Mouse (Mus musculus) E14TG2a.4 (cell line): ENCODE data around the gene Arhgef2.
A peak's percentile ranks its signal among the peaks of the same experiment; 100 is the strongest.

Source experiments
- H3K27me3 ChIP-seq: 2 replicates; pipeline ENCODE4 v1.6.1; 2014; ENCODE audit warnings: low read length, control low read depth; ENCODE audit not compliant: insufficient read depth
- H3K36me3 ChIP-seq: 2 replicates; pipeline ENCODE4 v1.6.1; 2014; ENCODE audit warnings: low read length, control low read depth; ENCODE audit not compliant: insufficient read depth
- H3K4me1 ChIP-seq: replicated peaks from 2 replicates; pipeline ENCODE4 v1.6.1; 2014; ENCODE audit warnings: low read depth, low read length, control low read depth
- H3K4me3 ChIP-seq: replicated peaks from 2 replicates; pipeline ENCODE4 v1.5.1; 2014; ENCODE audit warnings: mild to moderate bottlenecking, low read length
- H3K9me3 ChIP-seq: 2 replicates; pipeline ENCODE4 v1.6.1; 2014; ENCODE audit warnings: low read length, control low read depth
- CTCF ChIP-seq: conservative IDR thresholded peaks from 2 replicates; pipeline ENCODE4 v1.5.1; 2014; ENCODE audit warnings: low read length
- NANOG ChIP-seq: IDR thresholded peaks from 2 replicates; pipeline ENCODE4 v1.6.1; 2014; ENCODE audit warnings: borderline replicate concordance, low read length, mixed read lengths
- POU5F1 ChIP-seq: IDR thresholded peaks from 2 replicates; pipeline ENCODE4 v1.6.1; 2014; ENCODE audit warnings: low read length, borderline replicate concordance

Gene Arhgef2

GRCm38 (mm10) chr3:88636555-88636986, 30.8 kb downstream of the Arhgef2 start:
- peaks cover 60% of the 10 kb centered on the region for H3K4me1 ChIP-seq
- TF ChIP-seq CTCF (no peak), POU5F1 (no peak), NANOG (no peak)
- H3K27me3 ChIP-seq, result no peaks in the 10 kb centered on the region
- H3K9me3 ChIP-seq, result no peaks in the 10 kb centered on the region
- H3K36me3 ChIP-seq, result peaks cover 99% of the 10 kb centered on the region
- H3K4me3 ChIP-seq, result no peak overlapping the region

- H3K9me3 ChIP-seq, result no peaks in the 10 kb centered on the region
- H3K4me1 ChIP-seq, result peaks cover 60% of the 10 kb centered on the region
- TF ChIP-seq CTCF (no peak), POU5F1 (no peak), NANOG (no peak)
Observed at GRCm38 (mm10) chr3:88637134-88637533, 31.4 kb downstream of the Arhgef2 start.

GRCm38 (mm10) chr3:88639239-88639638, 33.5 kb downstream of the Arhgef2 start:
- peaks cover 61% of the 10 kb centered on the region for H3K4me1 ChIP-seq
- TF ChIP-seq CTCF (no peak), POU5F1 (no peak), NANOG (no peak)
- H3K27me3 ChIP-seq, result no peaks in the 10 kb centered on the region
- no peak overlapping the region for H3K4me3 ChIP-seq
- H3K36me3 ChIP-seq, result peaks cover 99% of the 10 kb centered on the region
- H3K9me3 ChIP-seq, result no peaks in the 10 kb centered on the region

More at GRCm38 (mm10) chr3:88637134-88637533, 31.4 kb downstream of the Arhgef2 start:
- Histone ChIP-seq H3K4me3 (no peak overlapping the region), H3K27me3 (no peaks in the 10 kb centered on the region), H3K36me3 (peaks cover 99% of the 10 kb centered on the region)

GRCm38 (mm10) chr3:88640676-88641075, 34.9 kb downstream of the Arhgef2 start:
- H3K27me3 ChIP-seq, result no peaks in the 10 kb centered on the region

GRCm38 (mm10) chr3:88643078-88643477, 37.3 kb downstream of the Arhgef2 start:
- H3K36me3 ChIP-seq, result peaks cover 99% of the 10 kb centered on the region
- H3K4me1 ChIP-seq, result peaks cover 70% of the 10 kb centered on the region
- TF ChIP-seq NANOG, result no peak
- no peak for TF ChIP-seq POU5F1
- TF ChIP-seq CTCF, result no peak
- H3K27me3 ChIP-seq, result no peaks in the 10 kb centered on the region
- H3K4me3 ChIP-seq, result peak overlapping the region; percentile 72
- H3K9me3 ChIP-seq, result no peaks in the 10 kb centered on the region

More at GRCm38 (mm10) chr3:88640676-88641075, 34.9 kb downstream of the Arhgef2 start:
- no peaks in the 10 kb centered on the region for H3K9me3 ChIP-seq
- peaks cover 99% of the 10 kb centered on the region for H3K36me3 ChIP-seq
- peaks cover 61% of the 10 kb centered on the region for H3K4me1 ChIP-seq
- TF ChIP-seq CTCF, result peak; percentile 55
- TF ChIP-seq POU5F1, result no peak
- no peak overlapping the region for H3K4me3 ChIP-seq

DNA sequence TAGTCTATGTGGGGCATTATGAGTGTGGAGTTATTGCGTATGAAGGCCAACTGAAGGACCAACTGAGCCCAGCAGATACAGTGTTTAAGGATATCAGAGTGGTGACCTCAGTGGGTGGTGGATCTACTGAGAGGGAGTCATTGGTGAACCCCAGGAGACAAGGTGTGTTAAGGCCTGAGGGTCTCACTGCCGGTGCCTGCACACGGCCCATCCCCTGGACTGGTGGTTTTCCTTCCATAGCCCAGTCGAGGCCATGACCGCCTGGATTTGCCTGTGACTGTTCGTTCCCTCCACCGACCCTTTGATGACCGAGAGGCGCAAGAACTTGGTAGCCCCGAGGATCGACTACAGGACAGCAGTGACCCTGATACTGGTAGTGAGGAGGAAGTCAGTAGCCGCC, 40.2 kb downstream of the Arhgef2 start:
- TF ChIP-seq CTCF (no peak), NANOG (no peak), POU5F1 (no peak)
- no peaks in the 10 kb centered on the region for H3K27me3 ChIP-seq
- peaks cover 98% of the 10 kb centered on the region for H3K4me1 ChIP-seq
- H3K36me3 ChIP-seq, result peaks cover 78% of the 10 kb centered on the region
- H3K4me3 ChIP-seq, result peak overlapping the region; percentile 39
- H3K9me3 ChIP-seq, result no peaks in the 10 kb centered on the region

- H3K4me3 ChIP-seq, result peak overlapping the region; percentile 39
- peaks cover 72% of the 10 kb centered on the region for H3K36me3 ChIP-seq
- peaks cover 100% of the 10 kb centered on the region for H3K4me1 ChIP-seq
- no peaks in the 10 kb centered on the region for H3K9me3 ChIP-seq
- TF ChIP-seq CTCF (no peak), POU5F1 (no peak), NANOG (peak; percentile 39; the same call in 1 of the 2 replicates)
- H3K27me3 ChIP-seq, result no peaks in the 10 kb centered on the region
Observed at GRCm38 (mm10) chr3:88646426-88646995, 40.7 kb downstream of the Arhgef2 start.

DNA sequence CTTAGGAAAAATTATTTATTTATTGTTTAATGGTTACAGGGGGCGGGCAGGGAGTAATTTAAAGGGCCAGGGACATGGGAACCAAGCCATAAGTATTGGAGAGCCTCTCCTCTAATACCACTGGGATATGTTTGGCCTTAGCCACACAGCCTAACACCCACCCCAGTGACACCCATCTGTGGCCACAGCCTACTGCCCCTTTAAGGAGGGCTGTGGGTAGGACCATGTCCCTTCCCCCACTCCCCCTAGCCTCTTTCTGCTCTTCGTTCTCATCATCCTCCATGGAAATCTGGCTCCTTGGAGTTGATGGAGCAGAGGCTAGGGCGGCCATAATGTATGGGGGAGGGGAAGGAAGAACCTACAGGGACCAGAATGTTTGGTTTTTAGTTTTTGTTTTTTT, 41.3 kb downstream of the Arhgef2 start:
- Histone ChIP-seq H3K27me3 (no peaks in the 10 kb centered on the region), H3K4me1 (peaks cover 100% of the 10 kb centered on the region), H3K9me3 (no peaks in the 10 kb centered on the region), H3K36me3 (peaks cover 66% of the 10 kb centered on the region), H3K4me3 (peak overlapping the region; percentile 39)
- no peak for TF ChIP-seq NANOG
- no peak for TF ChIP-seq POU5F1
- no peak for TF ChIP-seq CTCF

GRCm38 (mm10) chr3:88647779-88648413, 42.1 kb downstream of the Arhgef2 start:
- Histone ChIP-seq H3K4me3 (no peak overlapping the region), H3K9me3 (no peaks in the 10 kb centered on the region), H3K4me1 (peaks cover 100% of the 10 kb centered on the region), H3K27me3 (no peaks in the 10 kb centered on the region), H3K36me3 (peaks cover 58% of the 10 kb centered on the region)
- TF ChIP-seq NANOG (no peak), POU5F1 (no peak), CTCF (no peak)
